Mouse (Mus musculus): ENCODE results near the gene Ttc23l. TPM values are rescaled to one million over a fixed set of nuclear protein-coding genes. Genes with fewer than 3 reads are reported as not detected.
"Not testable (repeated sequence)": the region's sequence is repeated elsewhere in the genome, so short reads cannot be mapped to it uniquely, and the experiment has no call there.

Ttc23l gene
- polyA plus RNA-seq, 1 experiment from 2014 or later = not detected

DNA sequence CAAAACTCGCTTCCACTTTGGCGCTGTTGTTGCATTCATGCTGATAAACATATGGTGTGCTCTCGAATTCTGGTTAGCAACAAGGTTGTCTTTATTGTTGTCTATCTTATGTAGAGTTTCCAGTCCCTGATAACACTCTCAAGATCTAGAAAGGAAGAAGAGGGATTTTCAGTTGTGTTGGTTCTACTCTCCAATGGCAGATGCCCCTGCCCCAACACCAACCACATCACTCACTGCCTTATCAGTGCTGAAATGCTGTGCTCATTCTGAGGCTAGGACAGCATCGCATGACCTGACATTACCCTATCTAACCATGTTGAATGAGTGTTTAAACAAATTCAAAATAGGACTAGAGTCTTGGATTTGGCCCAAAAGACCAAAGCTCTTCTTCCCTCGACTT, 58.4 kb downstream of the Ttc23l start:
- 90% methylated on average over 5 of the region's 5 CpGs for WGBS
- H3K27ac ChIP-seq (replicated peaks) = no peak overlapping the region
- peaks cover 13% of the 10 kb centered on the region for H3K36me3 ChIP-seq (replicated peaks)
- no peak overlapping the region for H3K4me3 ChIP-seq
- H3K4me1 ChIP-seq = no peaks in the 10 kb centered on the region
- no peaks in the 10 kb centered on the region for H3K9me3 ChIP-seq
- no peak for DNase-seq (ENCODE audit: low spot score)
- H3K27me3 ChIP-seq (replicated peaks; ENCODE audit: low read depth, poor library complexity, severe bottlenecking) = no peaks in the 10 kb centered on the region

DNA sequence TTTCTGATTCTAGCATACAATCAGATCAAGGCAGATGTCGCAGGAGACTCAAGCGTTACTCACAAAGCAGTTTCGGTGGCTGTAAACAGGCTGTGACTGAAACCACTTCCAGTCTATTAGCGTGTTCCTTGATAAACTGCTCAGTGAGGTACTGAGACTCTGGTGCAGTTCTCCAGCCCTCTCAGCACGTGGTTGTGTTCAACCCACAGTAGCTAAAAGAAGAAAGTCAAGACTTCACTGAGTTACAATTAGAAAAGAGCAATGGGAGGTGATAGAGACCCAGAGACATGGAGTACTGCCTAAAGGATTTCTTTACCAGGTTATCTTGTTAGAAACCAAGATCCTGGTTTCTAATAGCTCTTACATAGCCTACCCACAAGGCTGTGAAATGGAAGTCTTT, 58.9 kb downstream of the Ttc23l start:
- WGBS = 80% methylated on average over 5 of the region's 5 CpGs

DNA sequence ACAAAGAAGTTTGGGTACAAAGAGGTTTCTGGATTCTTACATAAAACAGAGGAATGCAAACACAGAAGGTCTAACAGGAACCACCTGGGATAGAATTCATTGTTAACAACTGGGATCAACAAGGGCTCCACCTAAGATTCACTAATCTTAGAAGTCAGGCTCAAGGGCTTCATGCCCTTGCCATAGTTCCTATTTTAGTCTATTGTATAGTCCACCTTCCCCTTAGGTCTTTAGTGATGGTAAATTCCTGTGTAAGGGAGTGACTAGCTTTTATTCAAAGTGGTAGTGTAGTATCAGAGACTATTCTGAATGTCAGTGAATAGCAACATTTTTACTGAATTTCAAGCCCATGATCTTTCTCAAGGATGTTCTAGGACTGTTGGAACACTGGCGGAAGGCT, 61.8 kb downstream of the Ttc23l start:
- not testable (repeated sequence) for H3K27me3 ChIP-seq (replicated peaks; ENCODE audit: low read depth, poor library complexity, severe bottlenecking); H3K4me1 ChIP-seq; H3K4me3 ChIP-seq; DNase-seq (ENCODE audit: low spot score); H3K27ac ChIP-seq (replicated peaks); H3K9me3 ChIP-seq
- 97% methylated on average over 1 of the region's 1 CpGs for WGBS
- peaks cover 46% of the 10 kb centered on the region for H3K36me3 ChIP-seq (replicated peaks)

More for the DNA sequence above, 58.9 kb downstream of the Ttc23l start:
- Histone ChIP-seq H3K27ac (replicated peaks) (no peak overlapping the region), H3K36me3 (replicated peaks) (peaks cover 17% of the 10 kb centered on the region), H3K4me3 (no peak overlapping the region), H3K4me1 (no peaks in the 10 kb centered on the region), H3K9me3 (no peaks in the 10 kb centered on the region), H3K27me3 (replicated peaks; ENCODE audit: low read depth, poor library complexity, severe bottlenecking) (no peaks in the 10 kb centered on the region)
- no peak for DNase-seq (ENCODE audit: low spot score)

DNA sequence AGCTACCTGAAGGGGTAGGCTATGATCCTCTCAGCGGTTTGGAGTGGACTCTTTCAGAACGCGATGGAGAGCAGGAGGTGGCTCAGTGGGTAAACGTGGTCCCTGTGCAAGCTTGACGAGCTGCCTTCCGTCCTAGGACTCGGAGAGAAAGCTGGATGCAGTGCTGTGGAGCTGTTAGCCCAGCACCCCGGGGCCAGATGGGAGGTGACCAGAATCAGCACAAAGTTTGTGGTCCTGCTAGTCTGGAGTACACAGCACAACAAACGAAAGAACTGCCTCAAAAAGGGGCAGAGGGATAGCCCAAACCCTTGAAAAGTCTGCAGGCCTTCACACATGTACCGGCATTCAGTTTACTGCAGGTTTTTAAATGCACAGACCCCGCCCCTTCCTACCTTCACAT, 62.5 kb downstream of the Ttc23l start:
- Histone ChIP-seq H3K4me3 (no peak overlapping the region), H3K9me3 (no peaks in the 10 kb centered on the region), H3K27me3 (replicated peaks; ENCODE audit: low read depth, poor library complexity, severe bottlenecking) (no peaks in the 10 kb centered on the region), H3K4me1 (no peaks in the 10 kb centered on the region), H3K27ac (replicated peaks) (no peak overlapping the region), H3K36me3 (replicated peaks) (peaks cover 52% of the 10 kb centered on the region)
- WGBS = 94% methylated on average over 11 of the region's 11 CpGs
- no peak for DNase-seq (ENCODE audit: low spot score)

GRCm38 (mm10) chr15:10490101-10490500, 68.4 kb downstream of the Ttc23l start:
- no peak overlapping the region for H3K4me3 ChIP-seq
- H3K27ac ChIP-seq (replicated peaks) = no peak overlapping the region
- H3K36me3 ChIP-seq (replicated peaks) = peaks cover 67% of the 10 kb centered on the region
- H3K9me3 ChIP-seq = no peaks in the 10 kb centered on the region
- peaks cover 11% of the 10 kb centered on the region for H3K4me1 ChIP-seq
- DNase-seq (ENCODE audit: low spot score) = no peak
- H3K27me3 ChIP-seq (replicated peaks; ENCODE audit: low read depth, poor library complexity, severe bottlenecking) = no peaks in the 10 kb centered on the region
- 93% methylated on average over 5 of the region's 5 CpGs for WGBS

DNA sequence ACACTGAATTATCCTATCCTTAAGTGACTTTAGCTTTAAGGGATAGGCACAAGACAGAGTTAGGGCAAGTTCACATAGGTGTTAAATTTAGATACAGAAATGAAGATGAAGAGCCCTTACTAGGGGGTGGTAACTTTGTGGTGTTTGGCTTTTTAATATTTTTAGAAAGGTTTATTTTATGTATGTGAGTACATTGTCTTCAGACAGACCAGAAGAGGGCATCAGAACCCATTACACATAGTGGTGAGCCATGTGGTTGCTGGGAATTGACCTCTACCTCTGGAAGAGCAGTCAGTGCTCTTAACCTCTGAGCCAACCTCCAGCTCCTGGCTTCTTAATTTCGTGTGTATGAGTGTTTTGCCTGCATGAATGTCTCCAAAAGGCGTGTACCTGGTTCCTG, 71.2 kb downstream of the Ttc23l start:
- H3K9me3 ChIP-seq = no peaks in the 10 kb centered on the region
- no peaks in the 10 kb centered on the region for H3K27me3 ChIP-seq (replicated peaks; ENCODE audit: low read depth, poor library complexity, severe bottlenecking)
- H3K36me3 ChIP-seq (replicated peaks) = peaks cover 56% of the 10 kb centered on the region
- DNase-seq (ENCODE audit: low spot score) = no peak
- H3K27ac ChIP-seq (replicated peaks) = no peak overlapping the region; the same call in 1 of the 2 replicates
- WGBS = 60% methylated on average over 2 of the region's 2 CpGs
- peak overlapping the region; percentile 84 for H3K4me3 ChIP-seq
- peaks cover 22% of the 10 kb centered on the region for H3K4me1 ChIP-seq

DNA sequence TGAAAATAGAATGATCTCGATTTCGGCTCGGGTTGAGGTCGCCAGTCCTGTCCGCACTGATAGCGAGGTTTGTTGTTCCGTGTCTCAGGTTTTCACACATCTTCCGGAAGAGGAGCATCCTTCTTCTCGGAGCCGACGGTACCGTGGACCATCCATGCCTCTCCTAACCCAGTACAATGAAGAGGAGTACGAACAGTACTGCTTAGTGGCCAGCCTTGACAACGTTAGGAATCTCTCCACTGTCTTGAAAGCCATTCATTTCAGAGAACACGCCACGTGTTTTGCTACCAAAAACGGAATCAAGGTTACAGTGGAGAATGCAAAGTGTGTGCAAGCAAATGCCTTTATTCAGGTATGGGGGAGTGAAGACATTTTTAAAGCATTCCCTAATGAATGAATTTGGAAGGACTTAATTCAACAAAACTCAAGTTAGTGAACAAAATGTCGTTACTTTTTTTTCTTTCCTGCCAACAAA, 72.1 kb downstream of the Ttc23l start:
- Histone ChIP-seq H3K4me3 (peak overlapping the region; percentile 84), H3K36me3 (replicated peaks) (peaks cover 55% of the 10 kb centered on the region), H3K4me1 (peaks cover 22% of the 10 kb centered on the region), H3K9me3 (no peaks in the 10 kb centered on the region), H3K27me3 (replicated peaks; ENCODE audit: low read depth, poor library complexity, severe bottlenecking) (no peaks in the 10 kb centered on the region), H3K27ac (replicated peaks) (peak overlapping the region; percentile 94)
- no peak for DNase-seq (ENCODE audit: low spot score)
- WGBS = 2% methylated on average over 18 of the region's 18 CpGs

GRCm38 (mm10) chr15:10485484-10486364, 72.7 kb downstream of the Ttc23l start, which contains the start of the genes Brix1 and Rad1:
TSS of gene Brix1 (minus strand) at chr15:10485947.
TSS of gene Rad1 (plus strand) at chr15:10486018.
- Histone ChIP-seq H3K4me3 (peak within 1 kb of the TSS; percentile 84), H3K27ac (replicated peaks) (peak within 1 kb of the TSS; percentile 94), H3K4me1 (peaks cover 22% of the 10 kb centered on the region), H3K27me3 (replicated peaks; ENCODE audit: low read depth, poor library complexity, severe bottlenecking) (no peaks in the 10 kb centered on the region), H3K9me3 (no peaks in the 10 kb centered on the region), H3K36me3 (replicated peaks) (peaks cover 56% of the 10 kb centered on the region)
- peak; percentile 95 for DNase-seq (ENCODE audit: low spot score)
- under 1% methylated on average over 58 of the region's 58 CpGs for WGBS

GRCm38 (mm10) chr15:10470941-10471340, 87.5 kb downstream of the Ttc23l start:
- 13% methylated on average over 3 of the region's 3 CpGs for WGBS
- H3K27ac ChIP-seq (replicated peaks) = peak overlapping the region; percentile 90
- DNase-seq (ENCODE audit: low spot score) = no peak
- H3K4me3 ChIP-seq = peak overlapping the region; percentile 87
- no peaks in the 10 kb centered on the region for H3K27me3 ChIP-seq (replicated peaks; ENCODE audit: low read depth, poor library complexity, severe bottlenecking)
- peaks cover 19% of the 10 kb centered on the region for H3K36me3 ChIP-seq (replicated peaks)
- no peaks in the 10 kb centered on the region for H3K9me3 ChIP-seq
- H3K4me1 ChIP-seq = peaks cover 21% of the 10 kb centered on the region

GRCm38 (mm10) chr15:10470151-10470831, 88.2 kb downstream of the Ttc23l start, which contains the start of gene Dnajc21:
TSS of gene Dnajc21 (minus strand) at chr15:10470516.
- no peaks in the 10 kb centered on the region for H3K9me3 ChIP-seq
- WGBS = 5% methylated on average over 87 of the region's 87 CpGs
- peak within 1 kb of the TSS; percentile 87 for H3K4me3 ChIP-seq
- H3K27ac ChIP-seq (replicated peaks) = peak within 1 kb of the TSS; percentile 90
- H3K36me3 ChIP-seq (replicated peaks) = peaks cover 12% of the 10 kb centered on the region
- H3K4me1 ChIP-seq = peaks cover 21% of the 10 kb centered on the region
- DNase-seq (ENCODE audit: low spot score) = peak; percentile 90
- H3K27me3 ChIP-seq (replicated peaks; ENCODE audit: low read depth, poor library complexity, severe bottlenecking) = no peaks in the 10 kb centered on the region

DNA sequence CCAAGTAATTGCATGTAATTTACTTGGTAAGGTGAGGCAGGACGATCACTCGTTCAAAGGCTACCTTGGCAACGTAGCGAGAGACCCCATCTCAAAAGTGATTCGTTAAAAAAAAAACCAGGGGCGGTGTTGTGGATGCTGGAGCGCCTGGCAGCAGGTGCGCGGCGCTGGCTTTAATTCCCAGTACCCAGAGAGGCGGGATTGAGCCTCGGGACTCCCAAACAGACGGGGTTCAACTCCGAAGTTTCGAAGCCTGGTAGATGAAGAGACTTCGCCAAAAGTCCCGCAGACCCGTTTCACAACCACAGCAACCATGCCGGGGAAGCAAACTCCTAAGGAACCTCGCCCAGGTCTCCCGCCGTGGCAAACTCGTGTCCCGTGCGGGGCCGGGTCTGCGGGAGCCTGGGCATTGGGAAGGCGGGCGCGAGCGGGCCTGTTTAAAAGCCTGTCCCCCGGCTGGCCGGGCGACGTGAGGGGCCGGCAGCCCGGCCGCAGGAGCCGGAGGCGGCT, 88.8 kb downstream of the Ttc23l start:
- no peaks in the 10 kb centered on the region for H3K27me3 ChIP-seq (replicated peaks; ENCODE audit: low read depth, poor library complexity, severe bottlenecking)
- no peak for DNase-seq (ENCODE audit: low spot score)
- peaks cover 8% of the 10 kb centered on the region for H3K36me3 ChIP-seq (replicated peaks)
- H3K4me1 ChIP-seq = peaks cover 21% of the 10 kb centered on the region
- H3K9me3 ChIP-seq = no peaks in the 10 kb centered on the region
- H3K4me3 ChIP-seq = peak overlapping the region; percentile 87
- WGBS = under 1% methylated on average over 40 of the region's 40 CpGs
- peak overlapping the region; percentile 90 for H3K27ac ChIP-seq (replicated peaks)

GRCm38 (mm10) chr15:10468761-10469160, 89.7 kb downstream of the Ttc23l start:
- no peaks in the 10 kb centered on the region for H3K9me3 ChIP-seq
- H3K36me3 ChIP-seq (replicated peaks) = no peaks in the 10 kb centered on the region
- H3K4me1 ChIP-seq = peaks cover 21% of the 10 kb centered on the region
- 82% methylated on average over 3 of the region's 3 CpGs for WGBS
- 0 out of 2 replicates have a peak overlapping the region, but pooled peaks have one; percentile 8 for H3K4me3 ChIP-seq
- no peak overlapping the region for H3K27ac ChIP-seq (replicated peaks)
- DNase-seq (ENCODE audit: low spot score) = no peak
- H3K27me3 ChIP-seq (replicated peaks; ENCODE audit: low read depth, poor library complexity, severe bottlenecking) = no peaks in the 10 kb centered on the region
